Mouse (Mus musculus) bone marrow macrophage, adult 2 months (primary cell): ENCODE data around the gene Ssbp3.

Source experiments
- CTCF ChIP-seq: IDR thresholded peaks from 2 replicates; pipeline ENCODE4 v1.5.1; 2012; ENCODE audit warnings: low read depth, mild to moderate bottlenecking, low read length, moderate library complexity
- POLR2A ChIP-seq: IDR thresholded peaks from 2 replicates; pipeline ENCODE4 v1.6.1; 2012; ENCODE audit warnings: mild to moderate bottlenecking, low read depth, low read length, borderline replicate concordance

GRCm38 (mm10) chr4:107007359-107007758 lies 96.9 kb downstream of the Ssbp3 start:
- TF ChIP-seq CTCF: no peak
- no peak for TF ChIP-seq POLR2A
